20 mouse cellular contexts compared by ENCODE assay signal in the genomic region with DNA sequence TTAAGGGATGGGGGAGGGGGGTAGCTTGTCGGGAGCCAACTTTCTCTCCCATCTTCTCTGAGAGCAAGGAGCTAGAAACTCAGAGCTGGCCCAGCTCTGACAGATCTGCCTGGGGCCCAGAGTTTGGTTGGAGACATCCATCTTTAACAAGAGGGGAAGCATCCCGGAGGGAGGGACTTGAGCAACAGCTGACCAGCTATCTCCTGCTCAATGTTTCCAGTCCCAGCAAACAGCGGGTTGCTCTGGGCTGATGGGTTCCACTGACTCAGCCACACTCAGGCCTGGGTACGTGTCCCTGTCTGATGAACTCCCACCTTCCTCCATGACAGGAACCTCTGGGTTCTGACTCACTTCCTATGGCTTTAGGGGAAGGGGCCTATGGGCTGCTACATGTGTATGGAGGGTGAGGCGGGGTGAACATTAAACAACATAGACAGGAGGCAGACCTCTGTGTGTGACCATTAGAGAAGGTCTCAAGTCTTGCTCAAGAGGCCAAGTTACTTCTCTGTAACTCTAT. TPM values are rescaled to one million over a fixed set of nuclear protein-coding genes. Genes with fewer than 3 reads are reported as not detected.
DNase-seq lines count a peak whose midpoint lies in the region; ATAC-seq and TF ChIP-seq lines count a peak whose summit lies in the region.
"Had no signal": no experiment of that assay in that cellular context is flagged by ENCODE, and none has a peak within 500 bp of the region (broad histone marks: within the 10 kb centered on the region; RNA-seq: fewer than 3 reads in every experiment).

No protein-coding gene starts in this region.

- H3K4me3 ChIP-seq in hindbrain, embryonic 10.5 days, result no peak overlapping the region
- no peak overlapping the region for H3K4me3 ChIP-seq in hindbrain, embryonic 12.5 days
- H3K4me3 ChIP-seq in thymus, adult 2 months (ENCODE audit: control insufficient read depth, insufficient read depth, low read length), result no peak overlapping the region
- peak overlapping the region; percentile 34 for H3K4me3 ChIP-seq in small intestine, adult 2 months (ENCODE audit: low read depth, low read length)
- H3K4me3 ChIP-seq: embryonic facial prominence, embryonic 15.5 days; forebrain, embryonic 13.5 days; heart, embryonic 13.5 days; lung, embryonic 15.5 days; myocyte; neural tube, embryonic 15.5 days had no signal

- no peak overlapping the region for H3K4me2 ChIP-seq in hindbrain, embryonic 12.5 days (replicated peaks)
- H3K4me2 ChIP-seq: embryonic facial prominence, embryonic 15.5 days; forebrain, embryonic 13.5 days; heart, embryonic 13.5 days; lung, embryonic 15.5 days; neural tube, embryonic 15.5 days had no signal

- no peak for ATAC-seq in hindbrain, embryonic 12.5 days (ENCODE audit: low FRiP score)
- ATAC-seq in granulocyte monocyte progenitor cell, adult 5-6 weeks (replicated peaks; ENCODE audit: poor library complexity, severe bottlenecking), result peak; percentile 38
- ATAC-seq: forebrain, embryonic 13.5 days had no signal

- no peaks in the 10 kb centered on the region for H3K36me3 ChIP-seq in hindbrain, embryonic 10.5 days
- no peaks in the 10 kb centered on the region for H3K36me3 ChIP-seq in hindbrain, embryonic 12.5 days
- H3K36me3 ChIP-seq in thymus, adult 2 months (ENCODE audit: control insufficient read depth, insufficient read depth, low read length), result no peaks in the 10 kb centered on the region
- no peaks in the 10 kb centered on the region for H3K36me3 ChIP-seq in small intestine, adult 2 months (ENCODE audit: control insufficient read depth, insufficient read depth, low read length)
- H3K36me3 ChIP-seq: embryonic facial prominence, embryonic 15.5 days; heart, embryonic 13.5 days; lung, embryonic 15.5 days; neural tube, embryonic 15.5 days had no signal

- DNase-seq in hindbrain, embryonic 10.5 days (ENCODE audit: low spot score), result no peak
- DNase-seq in thymus, adult 2 months, result no peak
- no peak for DNase-seq in thymus, postnatal 10 days (ENCODE audit: low spot score in 2 of 2)
- DNase-seq in frontal cortex, postnatal 36 days (ENCODE audit: low spot score in 2 of 2), result no peak
- DNase-seq in ovary, adult 18-20 months (ENCODE audit: low spot score), result no peak
- DNase-seq: adrenal gland, postnatal 36 days; cerebellum, adult 9-11 months; heart, postnatal 4 days; kidney, adult 2 months; kidney, postnatal 36 days had no signal

- H3K27ac ChIP-seq in hindbrain, embryonic 10.5 days, result peak overlapping the region; percentile 74
- no peak overlapping the region for H3K27ac ChIP-seq in hindbrain, embryonic 12.5 days
- peak overlapping the region; percentile 97 for H3K27ac ChIP-seq in thymus, adult 2 months (ENCODE audit: control insufficient read depth, insufficient read depth, low read length)
- peak overlapping the region; percentile 83 for H3K27ac ChIP-seq in small intestine, adult 2 months (ENCODE audit: insufficient read depth, low read depth, low read length)
- H3K27ac ChIP-seq: embryonic facial prominence, embryonic 15.5 days; forebrain, embryonic 13.5 days; heart, embryonic 13.5 days; lung, embryonic 15.5 days; neural tube, embryonic 15.5 days had no signal

- no peak for TF ChIP-seq POLR2A in thymus, adult 2 months (IDR thresholded peaks at IDR 0.05; ENCODE audit: control insufficient read depth, extremely low read depth, insufficient read depth, low read length, poor library complexity)
- TF ChIP-seq POLR2A in small intestine, adult 2 months (IDR thresholded peaks at IDR 0.05; ENCODE audit: low read depth, low read length), result no peak

- H3K27me3 ChIP-seq in hindbrain, embryonic 10.5 days (ENCODE audit: insufficient read depth, poor library complexity, severe bottlenecking), result no peaks in the 10 kb centered on the region
- H3K27me3 ChIP-seq in hindbrain, embryonic 12.5 days, result 0 out of 2 replicates have a peak, but pooled peaks cover 2% of the 10 kb centered on the region
- H3K27me3 ChIP-seq in thymus, adult 2 months (ENCODE audit: control insufficient read depth, insufficient read depth, low read length), result no peaks in the 10 kb centered on the region
- H3K27me3 ChIP-seq in small intestine, adult 2 months (ENCODE audit: control insufficient read depth, insufficient read depth, low read length), result no peaks in the 10 kb centered on the region
- H3K27me3 ChIP-seq: embryonic facial prominence, embryonic 15.5 days; forebrain, embryonic 13.5 days; lung, embryonic 15.5 days; neural tube, embryonic 15.5 days had no signal

- no peak for TF ChIP-seq CTCF in thymus, adult 2 months (IDR thresholded peaks at IDR 0.05; ENCODE audit: borderline replicate concordance, control insufficient read depth, extremely low read depth, insufficient read depth, low read length, poor library complexity)
- no peak for TF ChIP-seq CTCF in small intestine, adult 2 months (IDR thresholded peaks at IDR 0.05; ENCODE audit: extremely low read depth, insufficient read length, insufficient replicate concordance, low read depth, low read length)

- no peak overlapping the region for H3K9ac ChIP-seq in hindbrain, embryonic 12.5 days
- H3K9ac ChIP-seq: embryonic facial prominence, embryonic 15.5 days; forebrain, embryonic 13.5 days; heart, embryonic 13.5 days; lung, embryonic 15.5 days; neural tube, embryonic 15.5 days had no signal

- peaks cover 21% of the 10 kb centered on the region for H3K4me1 ChIP-seq in hindbrain, embryonic 10.5 days (replicated peaks)
- H3K4me1 ChIP-seq in hindbrain, embryonic 12.5 days, result peaks cover 12% of the 10 kb centered on the region
- peaks cover 35% of the 10 kb centered on the region for H3K4me1 ChIP-seq in thymus, adult 2 months (replicated peaks; ENCODE audit: control insufficient read depth, insufficient read depth, low read length)
- H3K4me1 ChIP-seq in small intestine, adult 2 months (ENCODE audit: control insufficient read depth, insufficient read depth, insufficient read length, low read length), result peaks cover 8% of the 10 kb centered on the region; the same call in 1 of the 2 replicates

- WGBS in hindbrain, embryonic 10.5 days, result 59% methylated on average over 5 of the region's 5 CpGs
- 60% methylated on average over 5 of the region's 5 CpGs for WGBS in hindbrain, embryonic 12.5 days
- WGBS in thymus, adult 2 months, result 83% methylated on average over 5 of the region's 5 CpGs
- WGBS in small intestine, adult 2 months, result 77% methylated on average over 5 of the region's 5 CpGs

- H3K9me3 ChIP-seq in hindbrain, embryonic 10.5 days, result no peaks in the 10 kb centered on the region
- H3K9me3 ChIP-seq in hindbrain, embryonic 12.5 days (replicated peaks), result no peaks in the 10 kb centered on the region
- H3K9me3 ChIP-seq: embryonic facial prominence, embryonic 15.5 days; forebrain, embryonic 13.5 days; heart, embryonic 13.5 days; lung, embryonic 15.5 days; neural tube, embryonic 15.5 days had no signal

RNA-seq across cellular contexts. Expression of a gene that starts 8.6 kb away (rescaled TPM):
- polyA plus RNA-seq in hindbrain, embryonic 10.5 days (2016; fragmentation: Nextera tagmentation; extraction: Ambion mirVana), result 6.5 and 10.1 TPM in 2 replicates
- polyA plus RNA-seq in hindbrain, embryonic 12.5 days (2016; fragmentation: Nextera tagmentation; extraction: Ambion mirVana), result 5.6 and 9.0 TPM in 2 replicates
- polyA plus RNA-seq in thymus, adult 2 months (2012; rRNA removed), result 1.1 and 2.3 TPM in 2 replicates
- total RNA-seq in granulocyte monocyte progenitor cell, adult 5-6 weeks (2014; fragmentation: Nextera tagmentation), result not detected in 2 replicates
- not detected in 2 replicates for total RNA-seq in granulocyte monocyte progenitor cell, adult 5-6 weeks (2017)
- 0.41 and 0.51 TPM in 2 replicates for polyA plus RNA-seq in small intestine, adult 2 months (2012; rRNA removed)
- total RNA-seq: adrenal gland, postnatal 36 days; gastrocnemius, adult 18-20 months; heart, postnatal 4 days had no signal
- polyA plus RNA-seq: kidney, adult 2 months had no signal

RNA-seq across cellular contexts. Expression of a gene that starts 44.3 kb away (rescaled TPM):
- polyA plus RNA-seq in hindbrain, embryonic 10.5 days (2016; fragmentation: Nextera tagmentation; extraction: Ambion mirVana), result 1.8 and 2.0 TPM in 2 replicates
- polyA plus RNA-seq in hindbrain, embryonic 12.5 days (2016; fragmentation: Nextera tagmentation; extraction: Ambion mirVana), result 1.9 and 2.9 TPM in 2 replicates
- polyA plus RNA-seq in thymus, adult 2 months (2012; rRNA removed), result 162 and 166 TPM in 2 replicates
- 45.9 and 57.9 TPM in 2 replicates for total RNA-seq in granulocyte monocyte progenitor cell, adult 5-6 weeks (2014; fragmentation: Nextera tagmentation)
- total RNA-seq in granulocyte monocyte progenitor cell, adult 5-6 weeks (2017), result 108 and 143 TPM in 2 replicates
- polyA plus RNA-seq in small intestine, adult 2 months (2012; rRNA removed), result 21.3 and 25.6 TPM in 2 replicates
